Mouse (Mus musculus) heart, embryonic 16.5 days (tissue): ENCODE measurements around the gene Kank3. TPM values are rescaled to one million over a fixed set of nuclear protein-coding genes. Genes with fewer than 3 reads are reported as not detected.
"Not testable (repeated sequence)": the region's sequence is repeated elsewhere in the genome, so short reads cannot be mapped to it uniquely, and the experiment has no call there.

Source experiments
- ATAC-seq: fragments of 200-750 bp; cut with Nextera tagmentation; replicated peaks from 2 replicates; pipeline ENCODE4 v1.8.0; 2017; ENCODE audit warnings: moderate number of reproducible peaks; ENCODE audit not compliant: insufficient read depth, low FRiP score; ENCODE audit errors: extremely low read depth
- H3K27ac ChIP-seq: fragments of 300-500 bp; sonication (generic); 2 replicates; pipeline ENCODE4 v1.5.1; 2014; ENCODE audit warnings: mild to moderate bottlenecking, low read length, control low read depth, moderate library complexity
- H3K27me3 ChIP-seq: fragments of 300-500 bp; sonication (generic); 2 replicates; pipeline ENCODE4 v1.6.1; 2014; ENCODE audit warnings: low read length, mixed read lengths; ENCODE audit not compliant: control insufficient read depth, insufficient read depth
- H3K36me3 ChIP-seq: fragments of 300-500 bp; sonication (generic); 2 replicates; pipeline ENCODE4 v1.6.1; 2014; ENCODE audit not compliant: control insufficient read depth, insufficient read depth
- H3K4me1 ChIP-seq: fragments of 300-500 bp; sonication (generic); 2 replicates; pipeline ENCODE4 v1.6.1; 2014; ENCODE audit warnings: low read length, mixed read lengths; ENCODE audit not compliant: control insufficient read depth, insufficient read depth
- H3K4me2 ChIP-seq: fragments of 300-500 bp; sonication (generic); 2 replicates; pipeline ENCODE4 v1.6.1; 2014; ENCODE audit warnings: low read depth, mild to moderate bottlenecking, control low read depth, low read length
- H3K4me3 ChIP-seq: fragments of 300-500 bp; sonication (generic); 2 replicates; pipeline ENCODE4 v1.5.1; 2014; ENCODE audit warnings: mild to moderate bottlenecking, control low read depth, low read length
- H3K9ac ChIP-seq: fragments of 300-500 bp; sonication (generic); 2 replicates; pipeline ENCODE4 v1.6.1; 2014; ENCODE audit warnings: low read length, control low read depth
- H3K9me3 ChIP-seq: fragments of 300-500 bp; sonication (generic); replicated peaks from 2 replicates; pipeline ENCODE4 v1.6.1; 2016; ENCODE audit warnings: low read length; ENCODE audit not compliant: control insufficient read depth
- WGBS: fragments of 180-500 bp; shearing (Covaris S2); extraction: QIAGEN DNeasy Blood & Tissue Kit; methylation state at CpG from one replicate; pipeline ENCODE4 v1.1.7; 2014; 5-methylcytosine and 5-hydroxymethylcytosine counted together
- polyA plus RNA-seq: library from polyadenylated mRNA; unstranded; fragments of >200 nt; fragmentation: Nextera tagmentation; extraction: Ambion mirVana; gene quantifications from 2 replicates; pipeline ENCODE4 v1.2.1, GENCODE M21; 2015

Gene Kank3
- polyA plus RNA-seq, 1 experiment from 2014 or later = 48.5 TPM

DNA sequence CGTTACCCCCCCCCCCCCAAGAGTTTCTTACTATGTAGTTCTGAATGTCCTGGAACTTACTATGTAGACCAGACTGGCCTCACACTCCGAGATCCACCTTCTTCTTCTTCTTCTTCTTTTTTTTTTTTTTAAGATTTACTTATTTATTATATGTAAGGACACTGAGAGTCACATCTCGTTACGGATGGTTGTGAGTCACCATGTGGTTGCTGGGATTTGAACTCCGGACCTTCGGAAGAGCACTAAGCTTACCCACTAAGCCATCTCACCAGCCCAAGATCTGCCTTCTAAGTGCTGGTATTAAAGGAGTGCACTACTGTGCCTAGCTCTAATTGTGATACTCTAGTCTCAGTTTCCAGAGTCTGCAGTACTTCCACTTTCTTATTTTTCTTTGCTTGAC lies 5.1 kb downstream of the Kank3 start:
- ATAC-seq = no peak
- peaks cover 31% of the 10 kb centered on the region for H3K4me1 ChIP-seq
- no peak overlapping the region for H3K9ac ChIP-seq
- H3K27ac ChIP-seq = no peak overlapping the region
- H3K4me3 ChIP-seq = no peak overlapping the region
- 91% methylated on average over 6 of the region's 6 CpGs for whole genome bisulfite sequencing
- H3K9me3 ChIP-seq = no peaks in the 10 kb centered on the region
- H3K36me3 ChIP-seq = peaks cover 15% of the 10 kb centered on the region; the same call in 1 of the 2 replicates
- 0 out of 2 replicates have a peak, but pooled peaks cover 7% of the 10 kb centered on the region for H3K27me3 ChIP-seq
- no peak overlapping the region for H3K4me2 ChIP-seq

- H3K4me1 ChIP-seq = peaks cover 25% of the 10 kb centered on the region
- 58% methylated on average over 5 of the region's 5 CpGs for WGBS
- H3K27me3 ChIP-seq = 0 out of 2 replicates have a peak, but pooled peaks cover 7% of the 10 kb centered on the region
- H3K4me3 ChIP-seq = peak overlapping the region; percentile 72
- no peaks in the 10 kb centered on the region for H3K9me3 ChIP-seq
- ATAC-seq = no peak
- peak overlapping the region; percentile 87; the same call in 1 of the 2 replicates for H3K9ac ChIP-seq
- H3K4me2 ChIP-seq = peak overlapping the region; percentile 98
- peaks cover 25% of the 10 kb centered on the region for H3K36me3 ChIP-seq
- H3K27ac ChIP-seq = peak overlapping the region; percentile 86
Observed at GRCm38 (mm10) chr17:33816612-33817011, 6.3 kb downstream of the Kank3 start.

DNA sequence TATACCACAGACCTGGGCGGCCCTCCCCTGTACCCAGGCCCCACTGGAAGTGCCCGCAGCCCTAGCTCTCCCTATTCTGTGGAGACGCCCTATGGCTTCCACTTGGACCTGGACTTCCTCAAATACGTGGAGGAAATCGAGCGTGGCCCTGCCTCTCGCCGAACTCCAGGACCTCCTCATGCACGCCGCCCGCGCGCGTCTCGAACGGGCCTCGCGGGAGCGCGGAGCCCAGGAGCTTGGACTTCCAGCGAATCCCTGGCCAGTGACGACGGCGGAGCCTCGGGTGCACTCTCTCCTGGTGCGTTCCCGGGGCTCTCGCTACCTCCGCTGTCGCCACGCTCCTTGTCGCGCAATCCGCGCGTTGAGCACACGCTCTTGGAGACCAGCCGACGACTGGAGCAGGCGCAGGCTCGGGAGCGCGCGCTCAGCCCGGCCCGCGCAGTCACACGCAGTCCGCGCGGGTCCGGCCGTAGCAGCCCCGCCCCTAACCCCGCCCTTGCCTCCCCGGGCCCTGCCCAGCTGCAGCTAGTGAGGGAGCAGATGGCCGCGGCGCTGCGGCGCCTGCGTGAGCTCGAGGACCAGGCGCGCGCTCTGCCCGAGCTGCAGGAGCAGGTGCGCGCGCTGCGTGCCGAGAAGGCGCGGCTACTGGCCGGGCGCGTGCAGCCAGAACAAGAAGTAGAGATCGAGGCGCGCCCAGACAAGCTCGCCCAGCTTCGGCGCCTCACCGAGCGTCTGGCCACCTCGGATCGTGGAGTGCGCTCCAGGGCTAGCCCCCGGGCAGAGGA lies 7.1 kb downstream of the Kank3 start:
- Histone ChIP-seq H3K27me3 (0 out of 2 replicates have a peak, but pooled peaks cover 7% of the 10 kb centered on the region), H3K4me2 (peak overlapping the region; percentile 98), H3K4me3 (peak overlapping the region; percentile 72), H3K27ac (peak overlapping the region; percentile 86), H3K36me3 (peaks cover 33% of the 10 kb centered on the region), H3K9ac (peak overlapping the region; percentile 87), H3K4me1 (peaks cover 26% of the 10 kb centered on the region), H3K9me3 (no peaks in the 10 kb centered on the region)
- under 1% methylated on average over 88 of the region's 89 CpGs for WGBS
- ATAC-seq = peak; percentile 96

DNA sequence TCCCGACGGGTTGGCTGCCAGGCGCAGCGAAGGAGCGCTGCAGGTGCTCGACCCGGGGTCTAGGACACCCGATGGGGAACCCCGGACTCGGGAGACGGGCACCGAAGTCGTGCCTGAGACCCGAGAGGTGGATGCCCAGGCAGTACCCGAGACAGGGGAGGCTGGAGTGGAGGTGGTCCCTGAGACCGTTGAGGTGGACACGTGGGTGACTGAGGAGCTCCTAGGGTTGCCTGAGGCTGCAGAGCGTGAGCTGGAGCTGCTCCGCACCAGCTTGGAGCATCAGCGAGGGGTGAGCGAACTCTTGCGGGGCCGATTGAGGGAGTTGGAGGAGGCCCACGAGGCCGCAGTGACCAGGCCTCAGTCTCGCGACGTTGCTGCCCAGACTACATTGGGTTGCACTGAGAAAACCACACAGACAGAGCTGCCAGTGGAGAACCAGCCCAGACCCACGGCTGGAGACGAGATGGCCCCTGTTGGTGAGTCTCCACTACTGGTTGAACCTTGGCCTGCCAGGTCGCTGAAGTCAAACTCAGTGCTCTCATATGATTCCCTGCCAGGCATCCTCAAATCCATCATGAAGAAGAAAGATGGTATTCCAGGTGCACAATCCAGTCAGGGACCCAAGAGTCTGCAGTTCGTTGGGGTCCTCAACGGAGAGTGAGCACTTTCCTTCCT lies 7.8 kb downstream of the Kank3 start:
- ATAC-seq = peak; percentile 2; the same call in 1 of the 2 replicates
- Histone ChIP-seq H3K9ac (peak overlapping the region; percentile 87), H3K9me3 (no peaks in the 10 kb centered on the region), H3K27ac (peak overlapping the region; percentile 70), H3K4me3 (peak overlapping the region; percentile 72), H3K4me2 (peak overlapping the region; percentile 98), H3K36me3 (peaks cover 38% of the 10 kb centered on the region), H3K27me3 (0 out of 2 replicates have a peak, but pooled peaks cover 7% of the 10 kb centered on the region), H3K4me1 (peaks cover 27% of the 10 kb centered on the region)
- WGBS = 25% methylated on average over 33 of the region's 33 CpGs

GRCm38 (mm10) chr17:33822436-33822959 lies 12.2 kb downstream of the Kank3 start:
- Histone ChIP-seq H3K4me3 (no peak overlapping the region), H3K4me2 (0 out of 2 replicates have a peak overlapping the region, but pooled peaks have one; percentile 90), H3K36me3 (peaks cover 36% of the 10 kb centered on the region)

GRCm38 (mm10) chr17:33823171-33823570 lies 12.9 kb downstream of the Kank3 start:
- H3K9ac ChIP-seq = peak overlapping the region; percentile 89
- not testable (repeated sequence) for H3K9me3 ChIP-seq, ATAC-seq, H3K27me3 ChIP-seq, H3K27ac ChIP-seq
- peaks cover 35% of the 10 kb centered on the region for H3K36me3 ChIP-seq
- whole genome bisulfite sequencing = 74% methylated on average over 8 of the region's 8 CpGs
- H3K4me2 ChIP-seq = peak overlapping the region; percentile 90
- H3K4me1 ChIP-seq = peaks cover 34% of the 10 kb centered on the region
- peak overlapping the region; percentile 90 for H3K4me3 ChIP-seq

More at GRCm38 (mm10) chr17:33822436-33822959, 12.2 kb downstream of the Kank3 start:
- Histone ChIP-seq H3K27ac (no peak overlapping the region), H3K9me3 (no peaks in the 10 kb centered on the region), H3K4me1 (peaks cover 35% of the 10 kb centered on the region), H3K9ac (no peak overlapping the region), H3K27me3 (no peaks in the 10 kb centered on the region)
- WGBS = 85% methylated on average over 1 of the region's 1 CpGs
- no peak for ATAC-seq

GRCm38 (mm10) chr17:33824084-33824996 lies 14.0 kb downstream of the Kank3 start, which contains the start of the genes Rps28 and Ndufa7:
TSS of gene Rps28 (minus strand) at chr17:33824562.
TSS of gene Ndufa7 (plus strand) at chr17:33824572.
- Histone ChIP-seq H3K9me3 (no peaks in the 10 kb centered on the region), H3K27me3 (no peaks in the 10 kb centered on the region), H3K4me2 (peak within 1 kb of the TSS; percentile 90), H3K9ac (peak within 1 kb of the TSS; percentile 92), H3K36me3 (peaks cover 27% of the 10 kb centered on the region), H3K4me1 (peaks cover 42% of the 10 kb centered on the region), H3K4me3 (peak within 1 kb of the TSS; percentile 90), H3K27ac (peak within 1 kb of the TSS; percentile 88)
- under 1% methylated on average over 51 of the region's 51 CpGs for WGBS
- ATAC-seq = peak; percentile 90

DNA sequence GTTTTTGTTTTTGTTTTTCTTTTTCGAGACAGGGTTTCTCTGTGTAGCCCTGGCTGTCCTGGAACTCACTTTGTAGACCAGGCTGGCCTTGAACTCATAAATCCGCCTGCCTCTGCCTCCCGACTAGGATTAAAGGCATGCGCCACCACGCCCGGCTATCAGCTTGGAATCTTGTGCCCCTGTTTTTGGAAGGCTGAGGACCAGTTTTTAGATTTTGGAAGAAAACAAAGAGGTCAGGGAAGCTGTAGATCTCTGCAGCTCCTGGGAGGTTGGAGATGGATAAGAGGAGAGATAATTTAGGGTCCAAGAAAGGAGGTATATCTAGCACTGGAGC lies 14.6 kb downstream of the Kank3 start:
- Histone ChIP-seq H3K4me1 (peaks cover 48% of the 10 kb centered on the region), H3K27ac (peak overlapping the region; percentile 88), H3K4me2 (peak overlapping the region; percentile 83), H3K4me3 (peak overlapping the region; percentile 90), H3K36me3 (peaks cover 27% of the 10 kb centered on the region), H3K9ac (peak overlapping the region; percentile 92)
- not testable (repeated sequence) for H3K27me3 ChIP-seq, ATAC-seq, H3K9me3 ChIP-seq
- 3% methylated on average over 6 of the region's 6 CpGs for WGBS
